12 mouse cellular contexts compared by ENCODE assay signal in the genomic region with DNA sequence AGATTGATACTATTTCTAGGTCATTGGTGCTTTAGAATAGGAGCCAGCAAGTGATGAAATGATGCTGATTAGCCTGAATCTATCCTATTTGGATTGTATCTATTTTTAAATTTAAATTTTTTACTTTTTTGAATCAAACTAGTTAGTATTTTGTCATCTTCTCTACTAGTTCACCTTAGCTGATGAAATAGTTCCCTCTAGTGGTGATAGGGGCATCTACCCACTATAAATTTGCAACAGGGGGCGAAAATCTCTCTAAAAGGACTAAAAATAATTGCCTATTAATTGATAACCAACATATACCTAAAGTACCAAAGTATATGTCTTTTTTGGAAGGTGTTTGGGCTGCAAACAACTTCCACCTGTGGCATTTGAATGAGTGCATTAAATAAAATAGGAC. TPM values are rescaled to one million over a fixed set of nuclear protein-coding genes. Genes with fewer than 3 reads are reported as not detected.
A peak's percentile ranks its signal among the peaks of the same experiment; 100 is the strongest.
DNase-seq lines count a peak whose midpoint lies in the region; TF ChIP-seq lines count a peak whose summit lies in the region.
"Had no signal": no experiment of that assay in that cellular context is flagged by ENCODE, and none has a peak within 500 bp of the region (broad histone marks: within the 10 kb centered on the region; RNA-seq: fewer than 3 reads in every experiment).

No protein-coding gene starts in this region.

- no peaks in the 10 kb centered on the region for H3K79me2 ChIP-seq in liver, adult 2 months (ENCODE audit: control insufficient read depth, insufficient read depth, low read length)

- TF ChIP-seq POLR2A in liver, adult 2 months (IDR thresholded peaks at IDR 0.05; ENCODE audit: extremely low read depth, insufficient read depth, low read length): no peak

- DNase-seq in cerebellum, postnatal 10 days: peak; percentile 11 to 55
- DNase-seq in cerebellum, adult 11-12 months: no peak
- peak; percentile 19 for DNase-seq in liver, adult 2 months (ENCODE audit: extremely low read depth, low read depth, low spot score)
- DNase-seq in liver (no peak), NIH3T3 (ENCODE audit: low read depth) (peak; percentile 66)
- DNase-seq in mesoderm, embryonic 11.5 days (ENCODE audit: low read depth, low spot score): peak; percentile 6
- no peak for DNase-seq in ovary, postnatal 36 days (ENCODE audit: low spot score)
- no peak for DNase-seq in right cerebral cortex, postnatal 25 days

- peaks cover 34% of the 10 kb centered on the region for H3K36me3 ChIP-seq in liver, adult 2 months (ENCODE audit: control insufficient read depth, insufficient read depth, low read length)

- no peak; the same call in 1 of the 2 replicates for TF ChIP-seq CTCF in liver, adult 2 months (IDR thresholded peaks at IDR 0.05; ENCODE audit: low read depth, low read length)

- WGBS in liver, adult 2 months: 57% methylated on average over 1 of the region's 1 CpGs

- no peak overlapping the region for H3K27ac ChIP-seq in liver, adult 2 months (replicated peaks; ENCODE audit: insufficient read depth, low read depth, low read length)
- H3K27ac ChIP-seq: forebrain, embryonic 12.5 days; heart, embryonic 15.5 days; limb, embryonic 15.5 days had no signal

- no peak overlapping the region for H3K9ac ChIP-seq in liver, adult 2 months (ENCODE audit: low read depth, low read length)
- H3K9ac ChIP-seq: forebrain, embryonic 12.5 days; heart, embryonic 15.5 days; limb, embryonic 15.5 days had no signal

- H3K4me3 ChIP-seq in liver, adult 2 months (ENCODE audit: insufficient read depth, low read depth, low read length): no peak overlapping the region
- H3K4me3 ChIP-seq: forebrain, embryonic 12.5 days; heart, embryonic 15.5 days; limb, embryonic 15.5 days; myocyte had no signal

- H3K4me1 ChIP-seq in liver, adult 2 months (ENCODE audit: control insufficient read depth, insufficient read depth, low read length): no peaks in the 10 kb centered on the region
- H3K4me1 ChIP-seq: forebrain, embryonic 12.5 days; heart, embryonic 15.5 days; limb, embryonic 15.5 days had no signal

- no peaks in the 10 kb centered on the region for H3K27me3 ChIP-seq in liver, adult 2 months (ENCODE audit: control insufficient read depth, insufficient read depth, low read length)
- H3K27me3 ChIP-seq: forebrain, embryonic 12.5 days; heart, embryonic 15.5 days; limb, embryonic 15.5 days had no signal

RNA-seq across cellular contexts. Expression of gene Yes1, which starts 46.4 kb away (rescaled TPM):
- 24.4 and 30.6 TPM in 2 replicates for total RNA-seq in liver, adult 2 months (2014; rRNA removed)
- polyA plus RNA-seq in liver, adult 2 months (2012; rRNA removed): 1.4 and 1.7 TPM in 2 replicates

Comparison
In these comparisons a context has a peak if more than half of its experiments do, and no peak if none do; other contexts are left out.
1. DNase-seq: peak in cerebellum, postnatal 10 days (2 of 2), liver, adult 2 months (single experiment), NIH3T3 (single experiment) and mesoderm, embryonic 11.5 days (single experiment); none in cerebellum, adult 11-12 months (single experiment), liver (single experiment), ovary, postnatal 36 days (single experiment) and right cerebral cortex, postnatal 25 days (single experiment).